Mouse (Mus musculus) olfactory bulb, adult 2 months (tissue): Measurements from ENCODE around the gene Trpm7. TPM values are rescaled to one million over a fixed set of nuclear protein-coding genes. Genes with fewer than 3 reads are reported as not detected.

Source experiments
- H3K27ac ChIP-seq: fragments of 200-500 bp; 2 replicates; pipeline ENCODE4 v1.5.1; 2012; ENCODE audit warnings: low read depth, low read length; ENCODE audit not compliant: insufficient read depth
- H3K4me1 ChIP-seq: fragments of 200-500 bp; 2 replicates; pipeline ENCODE4 v1.6.1; 2012; ENCODE audit warnings: low read length; ENCODE audit not compliant: control insufficient read depth, insufficient read depth
- H3K4me3 ChIP-seq: fragments of 200-500 bp; 2 replicates; pipeline ENCODE4 v1.5.1; 2012; ENCODE audit warnings: mild to moderate bottlenecking, low read depth, low read length, moderate library complexity; ENCODE audit not compliant: insufficient read depth
- CTCF ChIP-seq: fragments of 200-500 bp; IDR thresholded peaks from 2 replicates; pipeline ENCODE4 v1.5.1; 2012; ENCODE audit warnings: low read depth, mild to moderate bottlenecking, low read length, moderate library complexity; ENCODE audit not compliant: insufficient read depth
- POLR2A ChIP-seq: fragments of 200-500 bp; IDR thresholded peaks from 2 replicates; pipeline ENCODE4 v1.6.1; 2012; ENCODE audit warnings: mild to moderate bottlenecking, low read depth, low read length, moderate library complexity; ENCODE audit not compliant: insufficient read depth
- WGBS: fragments of 180-500 bp; shearing (Covaris S2); methylation state at CpG from one replicate; pipeline ENCODE4 v1.1.7; 2018; 5-methylcytosine and 5-hydroxymethylcytosine counted together
- polyA plus RNA-seq: library from polyadenylated mRNA; stranded (reverse); fragments of >200 nt; gene quantifications from 2 replicates; pipeline ENCODE4 v1.2.4, GENCODE M21; 2012; ENCODE audit warnings: low replicate concordance; ENCODE audit not compliant: missing spikeins, insufficient read depth, insufficient read length

Trpm7 gene
- polyA plus RNA-seq, 1 experiment: 261 TPM

GRCm38 (mm10) chr2:126792611-126793010 lies 83.4 kb downstream of the Trpm7 start:
- H3K4me1 ChIP-seq: peaks cover 6% of the 10 kb centered on the region
- no peak overlapping the region for H3K4me3 ChIP-seq
- WGBS: 74% methylated on average over 5 of the region's 5 CpGs
- H3K27ac ChIP-seq: no peak overlapping the region
- TF ChIP-seq CTCF (no peak), POLR2A (no peak)

GRCm38 (mm10) chr2:126787721-126788342 lies 88.2 kb downstream of the Trpm7 start:
- H3K4me1 ChIP-seq: peaks cover 7% of the 10 kb centered on the region
- no peak for TF ChIP-seq CTCF
- no peak for TF ChIP-seq POLR2A
- 23% methylated on average over 9 of the region's 9 CpGs for WGBS
- no peak overlapping the region for H3K27ac ChIP-seq
- H3K4me3 ChIP-seq: no peak overlapping the region

GRCm38 (mm10) chr2:126783370-126783769 lies 92.7 kb downstream of the Trpm7 start, which contains the start of gene Usp50:
Usp50 (minus strand) TSS chr2:126783470.
- TF ChIP-seq CTCF (no peak), POLR2A (no peak)
- WGBS: 67% methylated on average over 4 of the region's 4 CpGs
- Histone ChIP-seq H3K27ac (no peak within 1 kb of the TSS), H3K4me1 (peaks cover 6% of the 10 kb centered on the region), H3K4me3 (no peak within 1 kb of the TSS)

GRCm38 (mm10) chr2:126782433-126782832 lies 93.6 kb downstream of the Trpm7 start:
- Histone ChIP-seq H3K27ac (no peak overlapping the region), H3K4me3 (no peak overlapping the region), H3K4me1 (no peaks in the 10 kb centered on the region)
- TF ChIP-seq POLR2A (no peak), CTCF (no peak)
- WGBS: 66% methylated on average over 3 of the region's 3 CpGs

- Histone ChIP-seq H3K4me3 (no peak overlapping the region), H3K4me1 (no peaks in the 10 kb centered on the region), H3K27ac (no peak overlapping the region)
- WGBS: 92% methylated on average over 1 of the region's 1 CpGs
- TF ChIP-seq POLR2A (no peak), CTCF (no peak)
These were observed 94.6 kb downstream of the Trpm7 start for GRCm38 (mm10) chr2:126781478-126781877.

- 89% methylated on average over 10 of the region's 10 CpGs for WGBS
- Histone ChIP-seq H3K4me1 (no peaks in the 10 kb centered on the region), H3K27ac (no peak overlapping the region), H3K4me3 (no peak overlapping the region)
- no peak for TF ChIP-seq POLR2A
- no peak for TF ChIP-seq CTCF
These were observed 95.7 kb downstream of the Trpm7 start for GRCm38 (mm10) chr2:126780286-126780685.

GRCm38 (mm10) chr2:126778806-126779205 lies 97.2 kb downstream of the Trpm7 start:
- TF ChIP-seq POLR2A (no peak), CTCF (no peak)
- Histone ChIP-seq H3K4me1 (no peaks in the 10 kb centered on the region), H3K4me3 (no peak overlapping the region), H3K27ac (no peak overlapping the region)
- WGBS: 89% methylated on average over 4 of the region's 4 CpGs

GRCm38 (mm10) chr2:126776416-126776815 lies 99.6 kb downstream of the Trpm7 start:
- Histone ChIP-seq H3K27ac (no peak overlapping the region), H3K4me3 (no peak overlapping the region), H3K4me1 (no peaks in the 10 kb centered on the region)
- TF ChIP-seq CTCF (no peak), POLR2A (no peak)
- 27% methylated on average over 1 of the region's 1 CpGs for WGBS

GRCm38 (mm10) chr2:126775951-126776350 lies 100.1 kb downstream of the Trpm7 start:
- Histone ChIP-seq H3K4me3 (no peak overlapping the region), H3K27ac (no peak overlapping the region), H3K4me1 (no peaks in the 10 kb centered on the region)
- no peak for TF ChIP-seq POLR2A
- TF ChIP-seq CTCF: no peak
- 64% methylated on average over 4 of the region's 4 CpGs for WGBS

- H3K27ac ChIP-seq: no peak overlapping the region
- WGBS: 99% methylated on average over 5 of the region's 5 CpGs
- H3K4me1 ChIP-seq: peaks cover 8% of the 10 kb centered on the region
- TF ChIP-seq CTCF (no peak), POLR2A (no peak)
- no peak overlapping the region for H3K4me3 ChIP-seq
These were observed 103.8 kb downstream of the Trpm7 start for GRCm38 (mm10) chr2:126772217-126772616.
